Mouse (Mus musculus): ENCODE data around the gene D130040H23Rik. TPM values are rescaled to one million over a fixed set of nuclear protein-coding genes. Genes with fewer than 3 reads are reported as not detected.
"Not testable (repeated sequence)": the region's sequence is repeated elsewhere in the genome, so short reads cannot be mapped to it uniquely, and the experiment has no call there.

Gene D130040H23Rik
- polyA plus RNA-seq (2014; fragmentation: Nextera tagmentation; extraction: Ambion mirVana) = 5.3 and 5.4 TPM in 2 replicates

DNA sequence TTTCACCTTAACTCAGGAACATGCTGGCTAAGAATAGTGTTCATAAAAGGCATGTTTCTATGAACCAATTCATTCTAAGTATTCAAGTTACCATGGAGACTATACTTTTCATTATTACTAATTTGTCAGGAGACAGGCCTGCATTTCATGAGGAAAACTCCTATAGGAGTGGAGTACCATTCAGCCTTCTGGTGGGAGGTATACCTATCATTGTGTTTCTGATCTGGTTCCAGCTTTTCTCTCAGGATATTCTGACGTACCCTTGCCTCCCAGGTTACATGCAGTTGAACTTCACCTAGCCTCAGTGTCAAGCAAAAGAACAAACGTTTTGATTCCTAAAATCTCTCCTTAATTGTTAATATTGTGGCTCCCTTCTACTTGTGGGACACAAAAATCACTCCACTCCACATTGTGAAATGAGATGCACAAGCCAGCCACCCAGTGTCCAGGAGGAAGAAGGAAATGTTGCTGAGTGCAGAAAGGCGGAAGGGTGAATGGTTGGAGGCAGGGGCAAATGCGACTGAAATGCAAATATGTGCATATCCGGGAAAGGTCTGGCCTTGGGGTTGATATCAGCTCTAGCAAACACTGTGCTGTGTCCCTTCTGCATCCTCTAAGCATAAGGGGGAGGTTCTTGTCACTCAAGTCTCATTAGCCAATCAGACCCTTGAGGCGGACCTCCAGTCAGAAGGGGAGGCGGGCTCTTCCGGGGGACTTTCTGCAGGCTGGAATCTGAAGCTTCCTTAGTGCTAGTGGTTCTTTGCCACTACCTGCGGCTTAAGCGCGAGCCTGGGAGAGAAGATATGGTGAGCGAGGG lies at the start of gene D130040H23Rik:
TSS of gene D130040H23Rik (plus strand) at position 695 of the 817 bp plus-strand sequence.
- peak; percentile 100 for ATAC-seq (ENCODE audit: low FRiP score, low TSS enrichment)
- no peaks in the 10 kb centered on the region for H3K9me3 ChIP-seq (ENCODE audit: control insufficient read depth, low read length)
- no peaks in the 10 kb centered on the region for H3K36me3 ChIP-seq (ENCODE audit: control insufficient read depth, insufficient read depth, low read length)
- H3K9ac ChIP-seq (ENCODE audit: low read depth, low read length) = peak within 1 kb of the TSS; percentile 70
- H3K4me2 ChIP-seq (replicated peaks; ENCODE audit: low read depth, low read length) = peak within 1 kb of the TSS; percentile 45
- no peaks in the 10 kb centered on the region for H3K27me3 ChIP-seq (ENCODE audit: control insufficient read depth, insufficient read depth, low read length)
- WGBS = 6% methylated on average over 12 of the region's 12 CpGs
- H3K4me3 ChIP-seq (ENCODE audit: low read length) = peak within 1 kb of the TSS; percentile 52
- 0 out of 2 replicates have a peak, but pooled peaks cover 3% of the 10 kb centered on the region for H3K4me1 ChIP-seq (ENCODE audit: control insufficient read depth, insufficient read depth, low read length)
- H3K27ac ChIP-seq (ENCODE audit: low read depth, low read length) = peak within 1 kb of the TSS; percentile 63; the same call in 1 of the 2 replicates

DNA sequence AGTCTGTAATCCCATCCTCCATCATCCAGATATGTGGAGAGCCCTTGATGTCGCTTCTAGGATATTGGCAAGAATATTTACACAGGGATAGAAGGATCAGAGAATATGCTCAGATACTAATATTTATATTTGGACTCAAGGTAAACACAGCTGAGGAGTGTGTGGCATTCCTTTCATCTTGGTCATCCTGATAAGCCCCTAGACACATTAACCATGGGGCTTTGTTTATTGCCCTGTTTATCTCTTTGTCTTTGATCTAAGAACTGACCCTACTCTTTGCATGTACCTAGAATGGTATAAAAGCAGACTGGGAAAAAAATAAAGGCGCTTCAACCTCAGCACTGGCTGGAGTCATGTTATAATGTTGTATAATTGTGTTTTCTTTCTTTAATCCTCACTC lies 28.3 kb upstream of the D130040H23Rik start:
- Histone ChIP-seq H3K9ac (ENCODE audit: low read depth, low read length) (no peak overlapping the region), H3K4me3 (ENCODE audit: low read length) (no peak overlapping the region), H3K27ac (ENCODE audit: low read depth, low read length) (no peak overlapping the region), H3K9me3 (ENCODE audit: control insufficient read depth, low read length) (no peaks in the 10 kb centered on the region), H3K36me3 (ENCODE audit: control insufficient read depth, insufficient read depth, low read length) (no peaks in the 10 kb centered on the region), H3K4me2 (replicated peaks; ENCODE audit: low read depth, low read length) (no peak overlapping the region), H3K4me1 (ENCODE audit: control insufficient read depth, insufficient read depth, low read length) (no peaks in the 10 kb centered on the region), H3K27me3 (ENCODE audit: control insufficient read depth, insufficient read depth, low read length) (no peaks in the 10 kb centered on the region)
- WGBS = 88% methylated on average over 2 of the region's 2 CpGs
- ATAC-seq (ENCODE audit: low FRiP score, low TSS enrichment) = no peak

DNA sequence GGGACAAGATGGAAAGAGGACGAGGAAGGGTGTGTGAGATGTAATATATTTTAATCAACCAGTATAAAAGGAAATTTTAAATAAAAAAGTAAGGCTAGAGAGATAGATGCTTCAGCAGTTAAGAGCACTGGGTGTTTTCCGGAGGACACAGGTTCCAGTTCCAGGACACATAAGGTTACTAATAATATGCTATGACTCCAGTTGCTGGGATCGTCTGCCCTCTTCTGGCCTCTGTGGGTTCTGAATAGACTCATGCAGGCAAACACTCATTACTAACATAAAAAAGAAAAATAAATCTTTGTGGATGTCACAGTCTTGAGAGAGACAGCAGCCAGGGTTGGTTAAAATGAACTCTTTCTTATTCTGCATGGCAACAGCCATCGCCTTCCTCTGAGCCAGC lies 2.4 kb upstream of the D130040H23Rik start:
- Histone ChIP-seq H3K27ac (ENCODE audit: low read depth, low read length) (no peak overlapping the region), H3K4me2 (replicated peaks; ENCODE audit: low read depth, low read length) (no peak overlapping the region), H3K9ac (ENCODE audit: low read depth, low read length) (no peak overlapping the region), H3K4me1 (ENCODE audit: control insufficient read depth, insufficient read depth, low read length) (0 out of 2 replicates have a peak, but pooled peaks cover 3% of the 10 kb centered on the region), H3K4me3 (ENCODE audit: low read length) (no peak overlapping the region), H3K36me3 (ENCODE audit: control insufficient read depth, insufficient read depth, low read length) (no peaks in the 10 kb centered on the region), H3K9me3 (ENCODE audit: control insufficient read depth, low read length) (no peaks in the 10 kb centered on the region), H3K27me3 (ENCODE audit: control insufficient read depth, insufficient read depth, low read length) (no peaks in the 10 kb centered on the region)
- WGBS = 64% methylated on average over 4 of the region's 4 CpGs
- no peak for ATAC-seq (ENCODE audit: low FRiP score, low TSS enrichment)

DNA sequence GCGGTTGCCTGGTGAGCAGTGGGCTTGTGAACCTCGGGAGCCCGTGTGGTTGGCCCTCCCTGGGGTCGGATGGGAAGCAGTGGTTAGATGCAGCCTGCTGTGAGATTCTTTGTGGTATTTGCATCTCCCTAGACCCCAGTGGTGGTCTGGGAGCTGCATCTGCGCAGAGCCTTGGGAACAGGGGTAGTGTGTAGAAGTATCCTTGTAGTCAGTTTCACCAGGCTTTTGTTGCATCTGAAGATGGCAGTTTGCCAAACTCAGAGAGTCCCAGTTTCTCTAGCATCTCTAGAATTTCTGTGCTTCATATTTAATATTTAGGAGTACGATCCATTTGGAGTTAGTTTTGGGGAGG lies 299 bp downstream of the D130040H23Rik start:
- 19% methylated on average over 6 of the region's 6 CpGs for whole genome bisulfite sequencing
- Histone ChIP-seq H3K27me3 (ENCODE audit: control insufficient read depth, insufficient read depth, low read length) (no peaks in the 10 kb centered on the region), H3K4me2 (replicated peaks; ENCODE audit: low read depth, low read length) (peak overlapping the region; percentile 45), H3K27ac (ENCODE audit: low read depth, low read length) (peak overlapping the region; percentile 63; the same call in 1 of the 2 replicates), H3K36me3 (ENCODE audit: control insufficient read depth, insufficient read depth, low read length) (no peaks in the 10 kb centered on the region), H3K9me3 (ENCODE audit: control insufficient read depth, low read length) (no peaks in the 10 kb centered on the region), H3K4me3 (ENCODE audit: low read length) (peak overlapping the region; percentile 52), H3K4me1 (ENCODE audit: control insufficient read depth, insufficient read depth, low read length) (0 out of 2 replicates have a peak, but pooled peaks cover 3% of the 10 kb centered on the region), H3K9ac (ENCODE audit: low read depth, low read length) (peak overlapping the region; percentile 70)
- peak; percentile 91 for ATAC-seq (ENCODE audit: low FRiP score, low TSS enrichment)

DNA sequence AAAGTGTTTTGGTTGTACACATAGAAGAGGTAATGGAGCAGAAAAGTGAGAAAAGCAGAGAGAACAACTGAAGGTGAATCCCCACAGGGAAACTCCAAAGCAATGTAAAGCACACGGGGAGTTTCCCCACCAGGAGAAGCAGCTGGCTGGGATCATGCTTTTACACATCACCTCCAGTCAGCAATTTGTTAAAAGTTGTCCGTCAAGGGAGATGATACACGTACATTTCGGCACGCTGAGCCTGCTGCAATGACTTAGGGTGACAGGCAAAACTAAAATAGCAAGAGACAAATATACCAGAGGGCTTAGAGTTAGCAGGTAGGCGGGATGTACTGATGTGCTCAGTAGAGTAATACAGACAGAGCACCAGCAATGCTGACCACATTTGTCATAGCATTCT lies 1.6 kb downstream of the D130040H23Rik start:
- Histone ChIP-seq H3K9ac (ENCODE audit: low read depth, low read length) (no peak overlapping the region), H3K4me3 (ENCODE audit: low read length) (no peak overlapping the region), H3K27me3 (ENCODE audit: control insufficient read depth, insufficient read depth, low read length) (no peaks in the 10 kb centered on the region), H3K4me2 (replicated peaks; ENCODE audit: low read depth, low read length) (no peak overlapping the region), H3K27ac (ENCODE audit: low read depth, low read length) (no peak overlapping the region), H3K36me3 (ENCODE audit: control insufficient read depth, insufficient read depth, low read length) (no peaks in the 10 kb centered on the region), H3K9me3 (ENCODE audit: control insufficient read depth, low read length) (peaks cover 5% of the 10 kb centered on the region; the same call in 1 of the 2 replicates), H3K4me1 (ENCODE audit: control insufficient read depth, insufficient read depth, low read length) (0 out of 2 replicates have a peak, but pooled peaks cover 3% of the 10 kb centered on the region)
- no peak for ATAC-seq (ENCODE audit: low FRiP score, low TSS enrichment)
- 89% methylated on average over 6 of the region's 6 CpGs for WGBS

DNA sequence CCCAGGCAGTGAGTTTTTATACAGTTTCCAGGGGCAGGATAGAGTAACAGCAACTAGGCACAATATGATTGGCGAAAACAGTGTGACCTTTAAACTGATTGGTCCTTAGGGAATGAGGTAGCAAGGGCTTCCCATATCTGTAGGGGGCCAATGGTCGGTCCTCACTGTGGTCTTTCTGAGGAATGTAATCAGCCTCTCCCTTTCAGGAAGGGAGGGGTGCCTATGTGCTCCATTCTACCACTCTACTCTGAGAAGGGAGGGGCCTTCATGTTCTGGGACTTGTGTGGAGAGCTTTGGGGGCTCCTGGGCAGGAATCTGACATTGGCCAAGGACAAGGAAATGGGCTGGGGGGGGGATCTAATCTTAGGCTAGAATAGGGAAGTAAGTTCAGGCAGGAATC lies 53.9 kb downstream of the D130040H23Rik start:
- ATAC-seq (ENCODE audit: low FRiP score, low TSS enrichment) = no peak
- Histone ChIP-seq H3K4me3 (ENCODE audit: low read length) (no peak overlapping the region), H3K27me3 (ENCODE audit: control insufficient read depth, insufficient read depth, low read length) (no peaks in the 10 kb centered on the region), H3K36me3 (ENCODE audit: control insufficient read depth, insufficient read depth, low read length) (no peaks in the 10 kb centered on the region), H3K4me2 (replicated peaks; ENCODE audit: low read depth, low read length) (no peak overlapping the region), H3K4me1 (ENCODE audit: control insufficient read depth, insufficient read depth, low read length) (no peaks in the 10 kb centered on the region), H3K27ac (ENCODE audit: low read depth, low read length) (no peak overlapping the region), H3K9ac (ENCODE audit: low read depth, low read length) (no peak overlapping the region), H3K9me3 (ENCODE audit: control insufficient read depth, low read length) (no peaks in the 10 kb centered on the region)
- WGBS = 92% methylated on average over 2 of the region's 2 CpGs

DNA sequence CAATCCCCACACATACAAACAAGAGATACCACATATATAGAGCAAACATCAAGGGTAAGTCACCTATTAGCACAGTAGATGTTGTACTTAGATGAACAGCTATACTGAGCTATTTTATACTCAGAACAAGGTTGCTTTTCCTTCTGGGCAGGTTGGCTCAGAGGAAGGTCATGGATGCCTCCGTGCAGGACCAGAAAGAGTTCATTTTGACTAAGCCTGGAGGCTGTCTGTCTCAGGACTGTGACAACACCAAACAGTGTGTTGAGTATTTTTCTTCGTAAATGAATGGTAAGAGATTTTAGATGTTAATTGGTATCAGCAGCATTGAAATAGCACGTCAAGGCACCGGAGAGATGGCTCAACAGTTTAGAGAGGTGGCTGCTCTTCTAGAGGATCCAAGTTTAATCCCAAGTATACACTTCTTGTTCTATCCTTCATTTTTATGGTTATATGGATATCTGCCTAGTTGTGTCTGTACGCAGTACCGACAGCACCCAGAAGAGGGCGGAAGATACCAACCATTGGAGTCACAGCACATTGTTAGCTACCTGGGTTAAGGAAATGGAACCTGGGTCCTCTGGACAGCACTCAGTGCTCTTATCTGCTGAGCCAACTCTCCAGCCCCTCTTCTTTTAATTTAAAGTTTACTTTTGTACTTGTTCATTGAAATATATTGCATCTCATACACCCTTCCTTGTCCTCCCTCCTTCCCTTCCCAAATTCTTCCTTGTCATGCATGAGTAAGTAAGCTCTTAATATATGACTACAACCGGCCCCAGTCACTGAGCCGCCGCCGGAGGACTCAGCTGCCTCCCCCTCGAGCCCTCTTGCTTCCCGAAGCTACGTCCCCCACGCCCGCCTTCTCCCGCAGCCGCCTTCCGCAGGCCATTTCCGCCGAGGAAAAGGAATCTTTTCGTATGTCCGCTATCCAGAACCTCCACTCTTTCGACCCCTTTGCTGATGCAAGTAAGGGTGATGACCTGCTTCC lies 57.7 kb downstream of the D130040H23Rik start:
- ATAC-seq (ENCODE audit: low FRiP score, low TSS enrichment) = peak; percentile 93
- H3K9ac ChIP-seq (ENCODE audit: low read depth, low read length) = no peak overlapping the region
- H3K4me1 ChIP-seq (ENCODE audit: control insufficient read depth, insufficient read depth, low read length) = no peaks in the 10 kb centered on the region
- H3K9me3 ChIP-seq (ENCODE audit: control insufficient read depth, low read length) = no peaks in the 10 kb centered on the region
- no peaks in the 10 kb centered on the region for H3K36me3 ChIP-seq (ENCODE audit: control insufficient read depth, insufficient read depth, low read length)
- peak overlapping the region; percentile 33 for H3K4me3 ChIP-seq (ENCODE audit: low read length)
- 11% methylated on average over 24 of the region's 24 CpGs for WGBS
- no peak overlapping the region for H3K27ac ChIP-seq (ENCODE audit: low read depth, low read length)
- no peaks in the 10 kb centered on the region for H3K27me3 ChIP-seq (ENCODE audit: control insufficient read depth, insufficient read depth, low read length)
- peak overlapping the region; percentile 45 for H3K4me2 ChIP-seq (replicated peaks; ENCODE audit: low read depth, low read length)

DNA sequence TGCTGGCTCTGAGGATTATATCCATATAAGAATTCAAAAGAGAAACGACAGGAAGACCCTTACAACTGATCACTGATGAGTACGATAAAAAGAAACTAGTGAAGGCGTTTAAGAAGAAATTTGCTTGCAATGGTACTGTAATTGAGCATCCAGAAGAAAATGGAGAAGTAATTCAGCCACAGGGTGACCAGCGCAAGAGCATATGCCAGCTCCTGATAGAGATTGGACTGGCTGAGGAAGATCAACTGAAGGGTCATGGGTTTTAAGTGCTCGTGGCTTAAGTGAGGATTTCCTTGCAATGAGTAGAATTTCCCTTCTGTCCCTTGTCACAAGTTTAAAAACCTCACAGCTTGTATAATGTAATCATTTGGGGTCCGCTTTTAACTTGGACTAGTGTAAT lies 58.4 kb downstream of the D130040H23Rik start:
- not testable (repeated sequence) for H3K4me1 ChIP-seq (ENCODE audit: control insufficient read depth, insufficient read depth, low read length); H3K9me3 ChIP-seq (ENCODE audit: control insufficient read depth, low read length); H3K9ac ChIP-seq (ENCODE audit: low read depth, low read length); ATAC-seq (ENCODE audit: low FRiP score, low TSS enrichment); H3K36me3 ChIP-seq (ENCODE audit: control insufficient read depth, insufficient read depth, low read length); H3K27ac ChIP-seq (ENCODE audit: low read depth, low read length); H3K27me3 ChIP-seq (ENCODE audit: control insufficient read depth, insufficient read depth, low read length)
- peak overlapping the region; percentile 33 for H3K4me3 ChIP-seq (ENCODE audit: low read length)
- 58% methylated on average over 6 of the region's 6 CpGs for WGBS
- peak overlapping the region; percentile 45 for H3K4me2 ChIP-seq (replicated peaks; ENCODE audit: low read depth, low read length)
